Mouse (Mus musculus) induced T-regulatory cell, adult 2 months (primary cell): ENCODE measurements at regions not wholly inside any gene's neighbourhood (a gene's known extent, or its start where the extent isn't known, plus 50 kb on each side); places are given as distances from the start of the nearest gene placed in this dataset.

Experiments used
- DNase-seq: peaks from one replicate; pipeline ENCODE4 v3.0.0-alpha.2; 2012; ENCODE audit warnings: low read depth

- DNase-seq, result no peak
Observed at GRCm38 (mm10) chrX:10770575-10770974, 55.8 kb downstream of the Mid1ip1 start.

DNA sequence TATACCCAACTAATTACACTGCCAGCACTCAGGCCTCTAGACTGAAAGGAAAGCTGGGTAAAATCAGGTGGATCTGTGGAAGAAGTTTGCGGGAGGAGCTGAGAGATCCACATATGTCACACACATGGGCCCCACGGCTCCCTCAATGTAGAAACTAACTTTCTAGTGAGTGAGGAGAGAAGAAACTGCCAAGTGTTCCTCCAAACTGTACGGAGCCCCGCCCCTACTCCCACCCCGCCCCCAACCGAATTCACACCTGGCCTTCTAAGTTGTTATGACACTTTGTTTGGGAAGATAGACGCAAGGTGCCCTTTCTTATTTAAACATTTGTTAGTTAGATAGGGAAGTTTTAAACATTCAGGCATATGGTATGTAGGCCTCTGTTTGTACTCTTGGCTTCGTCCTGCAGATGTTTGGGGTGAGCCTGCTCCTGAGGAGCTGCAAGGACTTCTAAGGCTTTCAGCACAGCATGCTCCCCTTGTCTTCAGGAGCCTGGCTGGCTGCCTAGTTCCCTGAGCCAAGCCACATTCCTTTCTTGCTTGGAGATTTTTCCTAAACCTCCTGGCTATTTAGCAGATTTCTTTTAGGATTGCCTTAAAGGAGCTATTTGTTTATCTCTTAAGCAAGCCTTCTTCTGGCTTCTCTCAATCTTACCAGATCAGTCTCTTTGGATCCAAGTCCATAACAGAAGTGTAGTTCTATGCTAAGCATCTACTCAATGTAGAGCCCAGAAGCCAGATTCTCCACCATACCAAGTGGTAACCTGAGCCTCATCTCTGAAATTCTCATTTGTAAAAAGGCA is 61.1 kb downstream of the Mid1ip1 start:
- DNase-seq, result no peak

- DNase-seq, result no peak
Observed at GRCm38 (mm10) chrX:10776516-10776818, 61.7 kb downstream of the Mid1ip1 start.

GRCm38 (mm10) chrX:10778014-10778413 is 63.2 kb downstream of the Mid1ip1 start:
- no peak for DNase-seq

GRCm38 (mm10) chrX:10786359-10786758 is 71.5 kb downstream of the Mid1ip1 start:
- no peak for DNase-seq

DNA sequence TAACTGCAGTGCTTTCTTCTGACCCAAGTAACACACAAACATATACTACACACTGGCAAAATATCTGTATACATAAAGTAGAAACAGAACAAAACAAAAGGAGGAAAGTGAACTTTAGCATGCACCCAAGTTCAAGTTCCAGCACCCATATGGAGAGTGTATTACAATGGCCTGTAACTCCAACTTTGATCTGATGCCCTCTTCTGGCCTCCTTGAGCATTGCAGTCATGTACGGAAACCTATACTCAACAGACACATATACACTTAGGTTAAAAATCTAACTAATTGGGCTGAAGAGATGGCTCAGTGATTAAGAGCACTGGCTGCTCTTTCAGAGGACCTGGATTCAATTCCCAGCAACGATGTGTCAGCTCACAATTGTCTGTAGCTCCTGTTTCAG is 72.2 kb downstream of the Mid1ip1 start:
- DNase-seq, result peak; percentile 35

DNA sequence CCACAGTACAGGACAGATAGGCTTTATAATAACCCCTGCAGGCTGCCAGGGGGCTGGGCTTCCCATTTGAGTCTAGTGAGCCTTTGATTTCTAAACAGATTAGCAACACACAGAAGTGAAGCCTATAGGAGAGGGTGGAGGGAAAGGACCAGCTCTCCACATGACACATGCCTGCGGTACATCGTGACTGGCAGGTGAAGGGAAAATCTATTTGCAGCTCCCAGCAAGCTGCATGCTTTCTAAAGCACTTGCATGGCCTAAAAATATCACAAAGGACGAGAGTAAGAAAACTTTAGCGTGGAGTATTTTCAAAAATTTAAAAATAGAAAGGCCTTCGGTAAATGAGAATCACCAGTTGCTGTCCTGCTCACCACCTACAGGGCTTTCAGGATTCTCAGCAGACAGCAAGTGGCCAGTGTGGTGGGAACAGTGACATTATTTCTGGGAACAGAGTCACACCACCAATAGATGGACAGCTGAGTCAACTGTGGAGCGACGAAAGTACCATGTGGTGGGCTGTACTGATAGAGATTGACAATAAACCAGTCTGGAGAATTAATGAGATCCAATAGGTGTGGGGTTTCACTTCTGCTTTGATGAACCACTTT is 105.6 kb downstream of the Mid1ip1 start:
- no peak for DNase-seq

DNA sequence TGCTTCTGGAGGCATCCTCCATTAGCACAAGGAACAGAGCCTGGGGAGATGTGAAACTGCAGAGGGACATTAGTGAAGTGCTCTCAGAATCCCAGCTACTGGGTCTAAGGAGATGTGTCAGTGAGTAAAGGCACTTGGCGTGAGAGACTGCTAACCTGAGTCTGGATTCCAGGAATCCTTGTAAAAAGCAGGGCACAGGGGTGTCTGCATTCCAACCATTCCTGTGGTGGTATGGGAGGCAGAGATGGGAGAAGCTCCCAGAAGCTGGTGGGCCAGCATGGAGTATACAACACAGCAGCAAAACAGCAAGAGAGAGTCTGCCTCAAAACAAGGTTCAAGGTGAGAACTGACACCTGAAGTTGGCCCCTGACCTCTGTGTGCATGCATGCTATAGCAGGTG is 118.9 kb downstream of the Mid1ip1 start:
- no peak for DNase-seq

- DNase-seq, result no peak
Observed at GRCm38 (mm10) chrX:10857089-10857488, 142.3 kb downstream of the Mid1ip1 start.

- no peak for DNase-seq
Observed at GRCm38 (mm10) chrX:10857668-10858067, 142.9 kb downstream of the Mid1ip1 start.

- no peak for DNase-seq
Observed at GRCm38 (mm10) chrX:10871613-10872012, 156.8 kb downstream of the Mid1ip1 start.

DNA sequence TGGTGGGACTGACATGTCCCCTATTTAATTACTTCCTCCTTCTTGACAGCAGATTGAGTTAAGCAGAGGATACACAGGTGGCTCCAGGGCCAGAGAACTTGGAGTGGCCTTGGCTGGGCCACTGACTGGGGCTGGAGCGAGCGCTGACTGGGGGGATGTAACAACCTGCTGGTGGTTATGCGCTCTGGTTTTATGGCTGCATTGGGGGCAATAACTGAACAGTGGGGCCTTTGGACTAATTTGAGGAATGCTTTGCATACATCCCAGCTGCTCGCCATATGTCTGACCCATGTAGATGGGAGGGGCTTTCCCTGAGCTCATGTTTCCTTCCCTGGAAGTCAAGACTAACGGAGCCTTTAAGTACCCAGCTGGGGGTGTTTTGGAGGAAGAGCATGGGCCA is 163.0 kb downstream of the Mid1ip1 start:
- DNase-seq, result no peak

DNA sequence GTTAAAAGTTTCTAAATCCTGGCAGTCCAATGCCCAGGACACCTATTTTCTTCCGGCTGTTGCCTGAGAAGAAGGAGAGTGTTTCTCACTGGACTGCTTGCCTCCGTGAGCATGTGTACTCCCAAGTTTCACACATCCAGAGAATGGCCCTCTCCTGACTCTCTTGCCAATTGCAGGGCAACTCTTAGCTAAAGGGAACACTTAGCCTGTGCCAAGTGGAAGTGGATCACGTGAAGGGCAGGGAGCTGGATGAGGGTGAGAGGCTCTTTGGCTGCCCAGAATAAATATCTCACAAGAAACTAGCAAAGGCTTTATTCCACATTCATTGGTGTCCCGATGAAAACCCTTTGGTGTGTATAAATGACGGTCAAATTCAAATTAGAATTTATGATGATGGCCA is 164.1 kb downstream of the Mid1ip1 start:
- DNase-seq, result no peak

- DNase-seq, result no peak
Observed at GRCm38 (mm10) chrX:10883729-10884464, 169.1 kb downstream of the Mid1ip1 start.

GRCm38 (mm10) chrX:10892815-10893214 is 178.0 kb downstream of the Mid1ip1 start:
- DNase-seq, result no peak

GRCm38 (mm10) chrX:10896193-10896955 is 181.6 kb downstream of the Mid1ip1 start:
- DNase-seq, result no peak

- no peak for DNase-seq
Observed at GRCm38 (mm10) chrX:10902686-10903085, 187.9 kb downstream of the Mid1ip1 start.

DNA sequence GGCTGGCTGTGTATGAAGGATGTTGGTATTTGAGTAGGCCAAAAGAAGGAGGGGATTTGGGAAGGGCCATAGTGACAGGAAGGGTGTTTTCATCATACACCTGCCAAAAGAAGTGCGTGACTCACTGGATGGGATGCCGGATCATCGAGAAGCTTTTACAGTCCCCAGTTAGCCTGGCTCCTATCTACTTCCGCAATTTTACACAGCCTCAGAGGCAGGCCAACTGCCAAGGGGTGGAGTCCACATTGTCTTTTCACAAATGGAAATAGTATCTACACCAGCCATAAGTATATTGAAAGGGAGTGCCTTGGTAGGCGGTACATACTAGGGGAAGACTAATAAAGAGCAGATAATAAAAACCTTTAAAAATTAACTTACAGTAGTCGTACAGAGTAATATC is 189.3 kb downstream of the Mid1ip1 start:
- no peak for DNase-seq

DNA sequence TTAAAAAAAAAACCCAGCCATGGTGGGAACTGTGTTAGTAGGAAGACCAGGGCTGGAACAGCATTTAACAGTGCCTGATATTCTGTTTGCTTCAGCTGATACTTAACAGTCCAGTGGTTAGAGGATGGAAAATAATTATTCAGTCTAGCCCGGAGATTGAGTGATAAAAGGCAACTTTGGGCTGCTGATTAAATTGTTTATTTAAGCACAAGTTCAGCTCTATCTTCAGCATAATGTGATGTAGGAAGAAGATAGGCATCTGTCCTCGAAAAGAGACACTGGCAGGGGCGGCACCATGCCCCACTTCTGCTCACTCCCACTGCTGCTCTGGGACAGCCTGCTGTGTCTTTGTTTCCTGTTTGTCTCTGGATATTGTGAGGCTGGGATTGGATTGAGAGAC is 190.1 kb downstream of the Mid1ip1 start:
- DNase-seq, result no peak

GRCm38 (mm10) chrX:10911127-10912061 is 196.6 kb downstream of the Mid1ip1 start:
- no peak for DNase-seq
